Mouse (Mus musculus) adrenal gland, postnatal 36 days (tissue): ENCODE results near the gene Cfap61. TPM values are rescaled to one million over a fixed set of nuclear protein-coding genes. Genes with fewer than 3 reads are reported as not detected.

Source experiments
- DNase-seq, 2 experiments: peaks; one replicate each; pipeline ENCODE4 v3.0.0; 2021; ENCODE audit warnings: mixed read lengths in 1 of 2
- total RNA-seq, 2 experiments: library from RNA; stranded (reverse); gene quantifications; 2 replicates each; pipeline ENCODE4 v1.2.3; 2021

Cfap61 gene
- total RNA-seq, 2 experiments from 2014 or later, result 21.3 to 27.2 TPM

GRCm38 (mm10) chr2:146221929-146222278, 287.3 kb downstream of the Cfap61 start:
- peak in 1 of 2 experiments; percentile 39 for DNase-seq

GRCm38 (mm10) chr2:146222279-146223175, 287.9 kb downstream of the Cfap61 start:
- DNase-seq, result peak; percentile 18 to 23

GRCm38 (mm10) chr2:146223176-146223905, 288.8 kb downstream of the Cfap61 start:
- peak; percentile 32 to 36 for DNase-seq

GRCm38 (mm10) chr2:146224141-146224540, 289.6 kb downstream of the Cfap61 start:
- DNase-seq, result no peak

DNA sequence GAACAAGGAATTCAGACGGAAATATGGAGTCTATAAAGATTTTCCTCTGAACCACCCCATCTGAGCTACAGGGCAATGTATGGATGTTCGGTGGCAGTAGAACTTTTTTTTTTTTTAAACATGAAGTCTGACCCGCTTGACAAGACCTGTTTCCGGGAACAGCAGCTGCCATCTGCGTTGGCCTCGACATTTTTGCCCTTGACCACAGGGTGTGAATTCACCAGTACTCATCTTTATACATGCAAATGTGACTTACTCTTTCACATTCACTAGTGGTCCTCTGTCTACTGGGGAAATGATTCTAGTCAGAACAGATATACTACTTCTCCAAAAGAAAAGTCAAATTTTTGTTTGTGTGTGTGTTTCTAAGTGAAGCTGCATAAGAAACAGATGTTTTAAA, 291.2 kb downstream of the Cfap61 start:
- DNase-seq, result no peak

- peak; percentile 72 to 81 for DNase-seq
Measured at GRCm38 (mm10) chr2:146226484-146226883, 291.9 kb downstream of the Cfap61 start.

- no peak for DNase-seq
Measured at GRCm38 (mm10) chr2:146227646-146228045, 293.1 kb downstream of the Cfap61 start.

GRCm38 (mm10) chr2:146228435-146228834, 293.9 kb downstream of the Cfap61 start:
- no peak for DNase-seq

- DNase-seq, result no peak
Measured at GRCm38 (mm10) chr2:146231485-146231884, 296.9 kb downstream of the Cfap61 start.

DNA sequence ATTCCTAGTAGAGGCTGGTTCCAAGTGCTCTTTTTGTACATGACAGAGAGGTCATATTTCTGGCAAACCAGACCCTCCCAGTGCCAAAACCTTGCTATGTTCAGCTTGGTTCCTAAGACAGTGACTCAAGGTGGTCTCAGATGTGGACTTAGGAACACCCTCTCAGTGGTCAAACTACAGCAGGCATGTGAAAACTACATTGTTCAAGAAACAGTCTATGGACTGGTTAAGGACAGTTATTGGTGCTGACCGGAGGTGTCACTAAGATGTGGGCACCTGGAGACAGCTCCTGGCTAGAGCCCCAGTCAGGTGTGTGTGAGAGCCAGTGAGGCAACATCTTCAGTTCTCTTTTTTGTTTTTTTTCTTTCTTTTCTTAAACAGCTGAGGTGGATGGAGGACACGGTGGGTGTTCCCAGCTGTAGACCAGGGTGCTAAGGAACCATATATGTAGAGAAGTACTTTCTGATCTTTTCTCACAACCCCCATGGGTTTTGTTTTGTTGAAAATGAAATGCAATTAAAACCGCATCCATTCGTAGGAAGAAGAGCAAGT, 304.7 kb downstream of the Cfap61 start:
- DNase-seq, result no peak

- no peak for DNase-seq
Measured at GRCm38 (mm10) chr2:146244049-146244448, 309.5 kb downstream of the Cfap61 start.

DNA sequence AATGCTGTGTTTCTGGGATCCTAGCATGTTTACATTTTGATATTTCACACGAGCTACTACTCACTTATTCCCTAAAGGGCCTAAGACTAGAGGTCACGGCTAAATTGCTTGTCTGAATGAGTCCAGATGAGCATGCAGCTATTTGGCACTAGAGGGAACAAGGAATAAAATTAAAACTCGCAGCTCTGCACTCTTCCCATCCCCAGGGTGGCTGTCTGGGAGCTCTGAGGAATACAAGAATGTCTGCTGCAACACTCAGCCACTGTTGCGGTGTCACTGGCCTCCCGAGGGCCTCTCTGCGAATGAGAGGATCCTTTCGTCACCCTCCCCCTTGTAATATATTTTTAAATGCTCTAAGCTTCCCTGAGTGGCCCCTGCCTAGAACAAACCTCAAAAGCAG, 310.8 kb downstream of the Cfap61 start:
- DNase-seq, result no peak

- DNase-seq, result no peak
Measured at GRCm38 (mm10) chr2:146246409-146247075, 312.0 kb downstream of the Cfap61 start.

GRCm38 (mm10) chr2:146247576-146247975, 313.0 kb downstream of the Cfap61 start:
- no peak for DNase-seq

GRCm38 (mm10) chr2:146249033-146249432, 314.4 kb downstream of the Cfap61 start:
- DNase-seq, result no peak

DNA sequence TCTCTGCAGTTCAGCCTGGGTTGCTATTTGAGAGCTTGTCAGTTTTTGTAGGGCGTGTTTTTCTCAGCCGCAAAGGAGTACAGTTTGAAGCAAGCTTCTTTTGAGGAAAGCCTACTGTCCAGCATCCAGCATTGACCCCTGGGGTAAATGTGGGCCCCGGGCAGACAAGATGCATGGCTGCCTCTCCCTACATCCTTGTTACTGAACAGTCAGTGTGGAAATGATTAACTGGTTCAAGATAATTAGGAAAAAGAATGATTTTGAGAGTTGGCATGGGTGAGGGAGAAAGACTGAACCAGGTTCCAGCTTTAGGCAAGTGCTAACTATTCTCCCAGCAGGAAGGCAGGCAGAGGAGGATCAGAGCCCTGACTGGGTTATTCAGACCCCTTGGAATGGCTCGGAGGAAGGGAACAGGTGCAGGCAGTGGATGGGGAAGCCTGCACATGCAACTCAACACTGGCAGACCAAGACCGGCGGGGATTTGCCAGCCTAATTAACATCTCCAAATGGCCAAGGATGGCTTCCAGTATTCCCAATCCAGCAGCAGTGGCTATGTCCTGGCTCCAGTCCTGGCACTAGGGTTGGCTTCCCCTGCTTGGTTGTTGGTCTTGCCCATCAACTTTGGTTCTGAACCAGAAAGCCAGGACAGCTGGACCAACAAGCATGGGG, 315.8 kb downstream of the Cfap61 start:
- DNase-seq, result no peak

- no peak for DNase-seq
Measured at GRCm38 (mm10) chr2:146254387-146254786, 319.8 kb downstream of the Cfap61 start.

- no peak for DNase-seq
Measured at GRCm38 (mm10) chr2:146255636-146256035, 321.1 kb downstream of the Cfap61 start.

GRCm38 (mm10) chr2:146256321-146256875, 321.8 kb downstream of the Cfap61 start:
- peak; percentile 33 to 39 for DNase-seq

DNA sequence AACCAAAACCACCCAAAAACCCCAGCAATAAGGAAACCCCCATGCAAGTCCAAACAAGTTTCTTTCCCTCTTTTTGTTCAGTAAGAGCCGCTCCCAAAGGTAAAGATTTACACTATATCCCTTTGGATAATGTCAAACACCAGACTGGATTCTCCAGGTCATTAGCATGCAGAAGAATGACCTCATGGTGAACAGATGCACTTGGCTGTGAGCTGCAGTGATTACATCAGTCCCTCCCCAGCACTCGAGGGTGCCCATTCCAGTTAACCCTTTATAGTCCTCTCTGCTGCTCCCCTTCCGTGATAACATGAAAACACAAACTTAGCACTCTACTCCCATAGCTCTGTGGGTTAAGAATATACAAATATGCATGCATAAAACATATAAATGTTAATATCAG, 322.5 kb downstream of the Cfap61 start:
- DNase-seq, result no peak

GRCm38 (mm10) chr2:146257609-146258008, 323.0 kb downstream of the Cfap61 start:
- DNase-seq, result no peak
